Mouse (Mus musculus): ENCODE measurements around the gene Olfr482.

Gene Olfr482

DNA sequence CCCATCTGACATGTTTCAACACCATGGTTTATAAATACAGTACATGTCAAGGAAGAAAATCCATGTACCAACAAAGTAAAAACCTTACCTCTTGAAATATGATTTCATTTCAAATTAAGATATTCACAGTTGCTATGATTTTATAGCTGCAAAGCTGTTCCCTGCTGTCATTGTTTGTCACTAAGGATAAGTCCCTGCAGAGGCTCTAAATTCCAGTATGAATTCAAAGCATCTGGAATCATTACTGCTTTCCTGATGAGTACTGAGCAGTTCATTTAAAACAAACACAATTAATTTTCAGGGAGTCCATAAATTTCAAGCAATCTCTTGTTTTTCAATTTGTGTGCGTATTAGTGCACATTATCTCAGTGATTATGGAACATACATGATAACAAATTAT lies at the start of gene Olfr482:
TSS of gene Olfr482 (minus strand) at position 101 of the 400 bp plus-strand sequence.
- no peak for DNase-seq

DNA sequence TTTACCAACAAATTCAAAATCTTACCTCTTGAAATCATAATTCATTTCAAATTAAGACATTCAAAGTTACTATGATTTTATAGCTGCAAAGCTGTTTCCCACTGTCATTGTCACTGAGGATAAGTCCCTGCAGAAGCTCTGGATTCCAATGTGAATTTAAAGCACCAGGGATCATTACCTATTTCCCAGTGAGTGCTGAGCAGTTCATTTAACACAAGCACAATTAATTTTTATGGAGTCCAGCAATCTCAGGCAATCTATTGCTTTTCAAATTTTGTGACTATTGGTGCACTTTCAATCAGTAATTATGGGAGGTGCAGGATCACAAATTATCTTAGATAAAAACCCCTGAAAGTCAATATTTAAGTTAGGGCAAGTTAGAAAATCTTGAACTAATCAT lies 30.0 kb upstream of the Olfr482 start, which contains the start of gene Olfr484:
TSS of gene Olfr484 (minus strand) at position 101 of the 400 bp plus-strand sequence.
- no peak for DNase-seq

DNA sequence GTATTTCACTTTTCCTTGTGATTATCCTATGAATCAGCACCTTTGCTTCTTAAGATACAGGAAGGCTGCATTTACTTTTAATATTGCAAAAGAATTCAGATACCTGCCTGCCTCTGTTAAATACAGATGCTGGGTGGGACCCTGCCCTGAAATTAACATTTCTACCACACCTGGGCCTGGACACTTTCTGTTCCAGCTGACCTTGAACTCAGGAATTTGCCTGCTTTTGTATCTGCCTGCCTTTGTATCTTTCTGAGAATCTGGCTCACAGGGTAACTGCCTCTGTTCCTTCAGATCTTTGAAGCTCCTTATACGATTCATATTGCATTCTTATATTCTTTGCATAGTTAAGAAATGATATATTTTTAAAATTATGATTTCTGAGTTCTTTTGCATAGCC lies 24.0 kb upstream of the Olfr482 start:
- DNase-seq = no peak

DNA sequence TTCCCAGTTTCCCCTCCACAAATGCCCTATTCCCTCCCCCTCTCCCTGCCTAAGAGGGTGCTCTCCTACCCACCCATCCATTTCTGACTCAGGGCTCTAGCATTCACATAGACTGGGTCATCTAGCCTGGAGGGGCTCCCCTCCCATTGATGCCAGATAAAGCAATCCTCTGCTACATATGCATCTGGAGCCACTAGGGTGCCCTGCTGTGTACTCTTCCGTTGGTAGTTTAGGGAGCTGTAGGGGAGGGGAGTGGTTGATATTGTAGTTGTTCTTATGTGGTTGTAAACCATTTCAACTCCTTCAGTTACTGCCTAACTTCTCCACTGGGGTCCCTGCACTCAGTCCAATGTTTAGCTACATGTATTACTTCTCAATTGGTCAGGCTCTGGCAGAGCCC lies 23.3 kb upstream of the Olfr482 start:
- DNase-seq = no peak

DNA sequence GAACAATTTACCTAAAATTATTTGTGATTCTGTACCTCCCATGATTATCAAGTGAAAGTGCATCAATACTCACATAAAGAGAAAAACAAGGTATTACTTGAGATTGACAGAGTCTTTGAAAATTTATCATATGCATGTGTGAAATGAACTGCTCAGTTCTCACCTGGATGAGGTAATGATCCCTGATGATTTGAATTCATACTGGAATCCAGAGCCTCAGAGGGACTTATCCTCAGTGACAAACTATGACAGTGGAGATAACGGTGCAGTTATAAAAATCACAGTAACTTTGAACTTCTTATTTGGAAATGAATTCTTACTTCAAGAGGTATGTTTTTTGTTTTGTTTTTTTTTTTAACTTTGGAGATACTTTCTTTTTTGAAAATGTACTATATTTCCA lies 3.2 kb upstream of the Olfr482 start, which contains the start of gene Olfr483:
TSS of gene Olfr483 (plus strand) at position 301 of the 400 bp plus-strand sequence.
- DNase-seq = no peak

DNA sequence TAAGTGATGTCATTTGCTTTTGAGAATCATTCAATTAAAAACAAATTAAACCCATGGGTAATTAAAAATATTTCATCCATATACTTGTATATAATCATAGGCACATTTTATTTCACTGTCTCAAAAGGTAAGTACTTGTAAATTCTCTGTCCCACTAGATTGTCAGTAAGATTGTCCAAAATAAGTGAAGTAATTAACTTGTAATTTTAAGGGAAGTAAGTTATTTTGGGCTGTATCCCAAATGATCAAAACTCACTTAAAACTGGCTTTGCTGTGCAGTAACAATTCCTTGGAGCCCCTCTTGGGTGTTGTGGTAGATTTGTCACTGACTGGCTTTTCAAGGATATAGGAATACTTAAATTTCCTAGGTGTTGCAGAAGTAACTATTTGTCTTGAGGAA lies 17.8 kb downstream of the Olfr482 start, which contains the start of gene Olfr481:
TSS of gene Olfr481 (plus strand) at position 301 of the 400 bp plus-strand sequence.
- no peak for DNase-seq

DNA sequence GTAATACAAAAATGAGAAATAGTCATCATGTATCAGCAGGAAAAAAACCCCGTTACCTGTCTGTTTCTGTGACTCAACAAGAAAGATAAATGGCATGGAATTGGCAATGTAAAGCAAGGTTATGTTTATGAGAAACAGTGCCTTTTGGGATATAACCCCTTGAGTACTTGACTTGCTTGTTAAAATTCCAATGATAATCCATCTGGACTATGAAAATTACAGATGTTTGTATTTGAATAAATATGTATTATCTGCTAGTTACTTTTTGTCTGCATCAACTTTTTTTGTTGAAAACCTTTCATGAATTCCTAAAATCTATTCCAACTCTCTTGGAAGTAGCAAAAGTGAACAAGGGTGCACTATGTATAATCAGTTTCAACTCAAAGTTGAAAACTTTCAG lies 30.1 kb downstream of the Olfr482 start, which contains the start of gene Olfr480:
TSS of gene Olfr480 (minus strand) at position 101 of the 400 bp plus-strand sequence.
- DNase-seq = no peak

DNA sequence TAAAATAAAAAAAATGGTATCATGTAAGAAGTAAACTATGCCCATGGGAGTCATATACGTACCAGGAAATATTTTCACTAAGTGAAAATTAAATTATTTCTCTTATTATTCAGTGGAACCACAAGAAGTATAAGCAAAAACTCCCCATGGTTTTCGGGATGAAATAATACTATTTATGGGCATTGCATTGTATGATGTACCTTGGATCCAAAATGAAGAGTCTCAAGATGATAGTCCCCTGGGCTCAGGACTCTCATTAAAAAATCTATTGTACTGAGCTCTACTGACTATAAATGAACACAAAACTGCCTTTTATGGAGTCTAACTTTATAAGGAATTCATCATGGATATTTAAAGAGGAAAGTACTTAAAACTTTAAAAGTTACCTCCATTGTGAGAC lies 47.0 kb downstream of the Olfr482 start, which contains the start of gene Olfr479:
TSS of gene Olfr479 (plus strand) at position 301 of the 400 bp plus-strand sequence.
- no peak for DNase-seq

Data from cerebellum, postnatal 36 days (tissue).